Mouse (Mus musculus): ENCODE measurements at regions not wholly inside any gene's neighbourhood (a gene's known extent, or its start where the extent isn't known, plus 50 kb on each side); places are given as distances from the start of the nearest gene placed in this dataset.

- TF ChIP-seq POLR2A (IDR thresholded peaks at IDR 0.05; ENCODE audit: borderline replicate concordance, extremely low read depth, insufficient read depth, insufficient read length, poor library complexity, severe bottlenecking) (no peak), CTCF (IDR thresholded peaks at IDR 0.05; ENCODE audit: borderline replicate concordance, extremely low read depth, insufficient read depth, insufficient read length) (no peak)
Observed at GRCm38 (mm10) chr17:10065131-10065530, 254.5 kb downstream of the Qk start.
